ENCODE assay signal across 7 mouse cellular contexts in genomic region chr1:169529996-169530518, GRCm38 (mm10). TPM values are rescaled to one million over a fixed set of nuclear protein-coding genes. Genes with fewer than 3 reads are reported as not detected.
DNase-seq lines count a peak whose midpoint lies in the region; ATAC-seq and TF ChIP-seq lines count a peak whose summit lies in the region.

No protein-coding gene starts in this region.

- DNase-seq in neural tube, embryonic 11.5 days (ENCODE audit: low spot score) = no peak
- no peak for DNase-seq in neural tube, embryonic 10.5 days (ENCODE audit: extremely low spot score, low spot score)
- peak; percentile 55 for DNase-seq in fat pad, adult 2 months (ENCODE audit: extremely low read depth, low read depth, low spot score)
- DNase-seq in stomach, postnatal 0 days (ENCODE audit: low spot score) = no peak
- no peak for DNase-seq in left cerebral cortex, adult 18-20 months (ENCODE audit: low spot score in 2 of 2)
- DNase-seq in left cerebral cortex, adult 9 months (ENCODE audit: low spot score in 2 of 2) = no peak

- H3K4me2 ChIP-seq in neural tube, embryonic 11.5 days (ENCODE audit: low read depth) = peak overlapping the region; percentile 36
- H3K4me2 ChIP-seq in limb, embryonic 12.5 days = peak overlapping the region; percentile 68
- H3K4me2 ChIP-seq in stomach, postnatal 0 days (replicated peaks; ENCODE audit: low read depth) = peak overlapping the region; percentile 23; the same call in 1 of the 2 replicates

- TF ChIP-seq EP300 in stomach, postnatal 0 days (optimal IDR thresholded peaks at IDR 0.05) = no peak

- no peak overlapping the region for H3K9ac ChIP-seq in neural tube, embryonic 11.5 days (ENCODE audit: low read length)
- H3K9ac ChIP-seq in limb, embryonic 12.5 days (replicated peaks) = peak overlapping the region; percentile 63; the same call in 1 of the 2 replicates
- H3K9ac ChIP-seq in stomach, postnatal 0 days (ENCODE audit: low read length) = no peak overlapping the region

- H3K4me1 ChIP-seq in neural tube, embryonic 11.5 days (ENCODE audit: control insufficient read depth, insufficient read depth, low read length) = no peaks in the 10 kb centered on the region
- peaks cover 11% of the 10 kb centered on the region for H3K4me1 ChIP-seq in limb, embryonic 12.5 days (replicated peaks)
- no peaks in the 10 kb centered on the region for H3K4me1 ChIP-seq in stomach, postnatal 0 days (replicated peaks; ENCODE audit: control insufficient read depth, insufficient read depth)

- WGBS in neural tube, embryonic 11.5 days = 88% methylated on average over 8 of the region's 8 CpGs
- 85% methylated on average over 8 of the region's 8 CpGs for WGBS in limb, embryonic 12.5 days
- 50% methylated on average over 8 of the region's 8 CpGs for WGBS in stomach, postnatal 0 days

- ATAC-seq in neural tube, embryonic 11.5 days (ENCODE audit: insufficient read depth, low FRiP score, low TSS enrichment) = no peak
- no peak for ATAC-seq in limb, embryonic 12.5 days (ENCODE audit: insufficient number of reproducible peaks, insufficient read depth, low FRiP score, low TSS enrichment, low read depth)
- ATAC-seq in stomach, postnatal 0 days (ENCODE audit: low FRiP score, low TSS enrichment) = no peak

- H3K36me3 ChIP-seq in neural tube, embryonic 11.5 days (ENCODE audit: control insufficient read depth, insufficient read depth, low read length) = no peaks in the 10 kb centered on the region
- peaks cover 17% of the 10 kb centered on the region; the same call in 1 of the 2 replicates for H3K36me3 ChIP-seq in limb, embryonic 12.5 days
- no peaks in the 10 kb centered on the region for H3K36me3 ChIP-seq in stomach, postnatal 0 days (ENCODE audit: control insufficient read depth, insufficient read depth, low read length)

- H3K27ac ChIP-seq in neural tube, embryonic 11.5 days (ENCODE audit: low read depth, low read length) = no peak overlapping the region
- H3K27ac ChIP-seq in limb, embryonic 12.5 days = no peak overlapping the region
- no peak overlapping the region for H3K27ac ChIP-seq in stomach, postnatal 0 days (replicated peaks)

- H3K9me3 ChIP-seq in neural tube, embryonic 11.5 days (ENCODE audit: control insufficient read depth, low read length) = no peaks in the 10 kb centered on the region
- no peaks in the 10 kb centered on the region for H3K9me3 ChIP-seq in limb, embryonic 12.5 days
- H3K9me3 ChIP-seq in stomach, postnatal 0 days (ENCODE audit: control insufficient read depth, low read length) = no peaks in the 10 kb centered on the region

- H3K4me3 ChIP-seq in neural tube, embryonic 11.5 days (ENCODE audit: low read depth, low read length) = peak overlapping the region; percentile 62
- H3K4me3 ChIP-seq in limb, embryonic 12.5 days (replicated peaks) = peak overlapping the region; percentile 64
- H3K4me3 ChIP-seq in stomach, postnatal 0 days (ENCODE audit: low read depth, low read length) = no peak overlapping the region

- no peak for TF ChIP-seq CTCF in stomach, postnatal 0 days (IDR thresholded peaks at IDR 0.05; ENCODE audit: low read depth)

- H3K27me3 ChIP-seq in neural tube, embryonic 11.5 days (ENCODE audit: control insufficient read depth, insufficient read depth, low read length) = no peaks in the 10 kb centered on the region
- no peaks in the 10 kb centered on the region for H3K27me3 ChIP-seq in limb, embryonic 12.5 days
- H3K27me3 ChIP-seq in stomach, postnatal 0 days (ENCODE audit: control insufficient read depth, insufficient read depth, low read length) = no peaks in the 10 kb centered on the region

RNA-seq across cellular contexts. Expression of gene Nuf2, which starts 1.2 kb away (rescaled TPM):
- 72.9 and 76.1 TPM in 2 replicates for polyA plus RNA-seq in neural tube, embryonic 11.5 days (2014; fragmentation: Nextera tagmentation; extraction: Ambion mirVana)
- polyA plus RNA-seq in limb, embryonic 12.5 days (2016; fragmentation: Nextera tagmentation; extraction: Ambion mirVana) = 67.6 and 70.0 TPM in 2 replicates
- polyA plus RNA-seq in stomach, postnatal 0 days (2015; fragmentation: Nextera tagmentation; extraction: Ambion mirVana) = 10.7 and 14.0 TPM in 2 replicates
- total RNA-seq in left cerebral cortex, adult 18-20 months (2021) = 1 to 10 TPM in 1 of 2 experiments, under 1 TPM in 1; 0.59 to 1.2 TPM
